Mouse (Mus musculus) ES-Bruce4 (cell line): ENCODE measurements around the gene Cd80.

Experiments used
- CTCF ChIP-seq: IDR thresholded peaks from one replicate; pipeline ENCODE4 v1.8.1; 2011; ENCODE audit warnings: low read depth, low read length
- EP300 ChIP-seq: IDR thresholded peaks from 2 replicates; pipeline ENCODE4 v1.6.1; 2011; ENCODE audit warnings: low read depth, low read length; ENCODE audit not compliant: insufficient read depth
- POLR2A ChIP-seq: IDR thresholded peaks from one replicate; pipeline ENCODE4 v1.8.1; 2011; ENCODE audit warnings: low read length; ENCODE audit not compliant: insufficient read depth

DNA sequence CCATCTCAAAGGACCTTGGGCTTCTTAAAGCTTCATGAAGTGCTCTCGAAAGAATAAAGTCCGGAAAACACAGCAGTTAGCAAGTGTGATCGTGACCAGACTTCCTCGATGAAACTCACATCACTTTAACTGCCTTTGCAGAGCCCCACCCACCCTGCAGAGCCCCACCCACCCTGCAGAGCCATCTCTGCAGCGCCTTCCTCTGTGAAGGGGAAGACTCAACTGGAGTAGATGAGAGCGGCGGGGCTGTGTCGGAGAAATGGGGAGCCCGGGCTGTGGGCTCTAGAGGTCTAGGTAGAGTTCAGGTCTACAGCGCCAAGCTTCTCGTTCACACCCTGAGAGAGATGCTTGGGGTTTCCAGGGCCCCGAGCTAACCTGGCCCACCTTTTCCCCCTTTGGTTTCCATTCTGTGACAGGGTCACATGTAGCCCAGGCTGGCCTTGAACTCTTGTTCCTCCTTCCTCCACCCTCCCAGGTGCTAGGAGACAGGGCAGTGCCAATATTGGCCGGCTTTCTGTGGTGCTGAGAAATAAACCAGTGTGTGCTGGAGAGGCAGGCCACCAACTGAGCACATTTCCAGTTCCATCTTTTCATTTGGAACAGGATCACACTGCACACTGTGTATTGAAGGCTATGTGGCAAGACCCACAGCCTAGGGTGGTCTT, 83.5 kb downstream of the Cd80 start:
- TF ChIP-seq CTCF (no peak), POLR2A (no peak), EP300 (0 out of 2 replicates have a peak, but pooled peaks have one; percentile 27)
